Mouse (Mus musculus): ENCODE measurements around the gene Gemin6.

DNA sequence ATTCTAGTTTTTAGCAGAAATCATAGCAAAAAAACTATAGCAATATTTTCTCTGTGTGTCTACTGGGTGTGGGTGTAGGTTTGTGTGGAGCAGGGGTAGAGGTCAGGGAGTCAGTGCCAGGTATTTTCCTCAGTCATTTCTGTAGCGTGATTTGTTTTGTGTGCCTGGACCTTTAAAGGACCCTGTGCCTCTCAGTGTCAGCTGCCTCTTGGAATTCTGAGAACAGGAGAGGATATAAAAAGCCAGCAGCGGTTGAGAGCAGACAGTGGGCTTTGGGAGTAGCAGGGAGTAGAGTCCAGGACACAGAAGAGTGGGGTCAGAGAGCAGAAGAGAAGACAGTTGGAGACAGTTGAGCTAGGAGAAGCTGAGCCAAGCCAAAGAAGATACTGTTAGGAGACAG lies 4.1 kb upstream of the Gemin6 start:
- TF ChIP-seq CTCF (IDR thresholded peaks at IDR 0.05; ENCODE audit: borderline replicate concordance, insufficient read depth, low read length): no peak
- TF ChIP-seq POLR2A (IDR thresholded peaks at IDR 0.05; ENCODE audit: low read depth, low read length): no peak
